Mouse (Mus musculus) frontal cortex, postnatal 25 days (tissue): ENCODE measurements around the gene Patl2.
"Not testable (repeated sequence)": the region's sequence is repeated elsewhere in the genome, so short reads cannot be mapped to it uniquely, and the experiment has no call there.

ENCODE experiments used
- DNase-seq, 2 experiments: peaks; one replicate each; pipeline ENCODE4 v3.0.0; 2022; ENCODE audit warnings: low spot score in 2 of 2

The Patl2 gene

GRCm38 (mm10) chr2:122143111-122143510 is 42.9 kb downstream of the Patl2 start:
- DNase-seq: no peak

GRCm38 (mm10) chr2:122141332-122141967 is 44.5 kb downstream of the Patl2 start:
- DNase-seq: no peak

DNA sequence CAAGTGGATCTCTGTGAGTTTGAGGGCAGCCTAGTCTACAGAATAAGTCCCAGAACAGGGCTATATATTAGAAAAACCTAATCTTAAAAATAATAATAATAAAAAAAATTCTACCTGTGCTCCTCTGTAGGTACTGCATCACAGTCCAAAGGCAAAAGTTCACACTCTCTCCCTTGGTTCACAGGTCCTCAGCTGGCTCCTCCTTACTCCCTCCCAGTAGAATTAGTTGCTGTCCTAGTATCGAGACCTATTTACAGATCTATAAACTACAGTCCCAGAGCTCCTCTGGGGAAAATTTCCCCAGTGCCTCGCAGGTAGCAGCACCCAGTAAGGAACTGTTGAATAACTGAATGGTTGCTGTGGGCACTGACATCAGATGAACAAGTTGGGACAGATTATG is 45.2 kb downstream of the Patl2 start:
- DNase-seq: no peak

GRCm38 (mm10) chr2:122137839-122138465 is 48.0 kb downstream of the Patl2 start:
- DNase-seq: no peak

DNA sequence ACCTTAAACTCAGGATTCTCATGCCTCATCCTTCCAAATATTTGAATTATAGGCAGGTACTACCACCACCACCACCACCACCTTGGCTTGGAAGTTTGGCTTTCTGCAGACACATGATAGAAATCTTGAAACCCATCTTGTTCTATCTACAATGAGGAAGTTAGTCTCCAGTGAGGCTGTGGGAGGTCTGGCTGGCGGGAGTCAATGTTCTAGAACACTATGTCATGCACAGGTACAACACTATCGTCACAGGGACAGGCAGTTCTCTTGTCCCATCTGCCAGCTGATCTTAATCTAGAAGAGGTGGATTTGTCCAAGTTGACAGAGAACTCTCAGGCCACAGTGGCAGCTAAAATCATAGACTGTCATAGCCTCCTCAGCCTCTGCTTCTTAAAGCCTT is 53.4 kb downstream of the Patl2 start:
- DNase-seq: no peak

- DNase-seq: no peak
Measured at GRCm38 (mm10) chr2:122132078-122132477, 53.9 kb downstream of the Patl2 start.

DNA sequence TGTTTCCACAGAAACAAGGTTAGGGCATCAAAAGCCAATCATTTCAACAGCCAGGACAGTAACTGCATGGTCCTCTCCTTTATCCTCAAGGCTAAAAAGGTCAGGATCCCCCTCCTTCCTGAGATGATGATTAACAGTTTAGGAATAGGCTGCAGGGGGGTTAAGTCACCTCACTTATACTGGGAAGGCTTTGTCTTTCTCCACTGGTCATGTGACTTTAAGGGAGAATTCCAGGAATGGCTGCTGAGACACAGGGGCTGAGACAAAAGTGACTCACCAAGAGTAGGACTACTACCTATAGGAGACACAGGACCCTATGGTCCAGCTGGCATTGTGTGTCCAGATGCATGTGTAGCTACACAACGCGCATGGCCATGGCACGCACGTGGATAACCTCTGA is 58.4 kb downstream of the Patl2 start:
- no peak for DNase-seq

- no peak for DNase-seq
Measured at GRCm38 (mm10) chr2:122126765-122127347, 59.1 kb downstream of the Patl2 start.

GRCm38 (mm10) chr2:122125680-122126572 is 60.1 kb downstream of the Patl2 start:
- no peak for DNase-seq

- DNase-seq: peak; percentile 94 to 96
Measured at GRCm38 (mm10) chr2:122117961-122118958, 67.7 kb downstream of the Patl2 start, which contains the start of gene Spg11. Spg11 (minus strand) TSS chr2:122118386.

- DNase-seq: no peak
Measured at GRCm38 (mm10) chr2:122116888-122117287, 69.1 kb downstream of the Patl2 start.

DNA sequence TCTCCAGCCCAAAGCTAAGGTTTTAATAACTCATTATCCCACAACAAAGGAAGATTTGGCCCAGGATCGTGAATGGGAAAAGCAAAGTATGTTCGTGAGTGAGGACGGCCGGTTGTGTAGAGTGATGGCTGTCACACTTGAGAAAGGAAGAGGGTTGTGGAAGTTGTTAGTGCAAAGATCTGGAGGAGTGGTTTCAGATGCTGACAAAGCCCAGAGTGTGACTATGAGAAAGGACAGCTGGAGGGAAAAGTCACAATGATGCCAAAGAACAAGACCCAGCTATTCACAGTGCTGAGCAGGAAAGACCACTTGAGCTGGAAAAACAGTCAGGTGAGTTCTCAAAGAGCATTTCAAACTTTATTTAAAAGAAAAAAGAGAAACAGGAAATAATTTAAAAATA is 76.3 kb downstream of the Patl2 start:
- no peak for DNase-seq

DNA sequence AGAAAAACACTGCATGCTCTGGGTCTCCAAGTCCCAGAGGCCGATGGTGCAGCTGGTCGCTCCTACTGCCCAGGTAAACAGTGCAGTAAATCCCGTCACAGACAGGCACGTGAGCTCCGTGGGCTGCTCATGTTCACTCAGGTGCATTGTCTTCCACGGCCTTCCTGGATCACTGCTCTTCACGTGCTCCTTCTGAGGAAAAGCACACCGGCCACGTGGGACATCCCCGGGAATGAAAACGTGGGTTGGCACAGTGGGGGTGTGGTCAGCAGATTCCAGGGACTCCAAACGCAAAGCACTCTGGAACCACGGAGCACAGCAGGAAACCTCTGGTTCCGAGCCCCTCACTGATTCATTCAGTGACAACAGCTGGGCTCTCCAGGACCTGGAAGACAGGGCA is 77.9 kb downstream of the Patl2 start:
- DNase-seq: no peak

- no peak for DNase-seq
Measured at GRCm38 (mm10) chr2:122102070-122102469, 83.9 kb downstream of the Patl2 start.

- DNase-seq: not testable (repeated sequence)
Measured at GRCm38 (mm10) chr2:122097686-122098085, 88.3 kb downstream of the Patl2 start.

DNA sequence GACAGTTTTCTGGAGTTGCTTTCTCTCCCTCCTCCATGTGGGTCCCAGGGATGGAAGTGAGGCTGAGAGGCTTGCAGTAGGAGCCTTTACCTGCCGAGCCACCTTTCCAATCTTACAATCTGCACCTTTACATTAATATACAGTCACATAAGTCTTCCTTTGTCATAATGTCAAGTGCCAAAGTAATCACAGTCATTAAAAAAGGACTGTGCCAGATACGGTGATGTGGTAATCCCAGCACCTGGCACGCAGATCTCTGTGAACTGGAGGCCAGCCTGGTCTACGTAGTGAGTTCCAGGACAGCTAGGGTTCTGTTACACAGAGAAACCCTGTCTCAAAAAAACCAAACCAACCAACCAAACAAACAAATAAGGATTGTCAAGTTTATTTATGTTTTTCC is 92.1 kb downstream of the Patl2 start:
- DNase-seq: no peak

DNA sequence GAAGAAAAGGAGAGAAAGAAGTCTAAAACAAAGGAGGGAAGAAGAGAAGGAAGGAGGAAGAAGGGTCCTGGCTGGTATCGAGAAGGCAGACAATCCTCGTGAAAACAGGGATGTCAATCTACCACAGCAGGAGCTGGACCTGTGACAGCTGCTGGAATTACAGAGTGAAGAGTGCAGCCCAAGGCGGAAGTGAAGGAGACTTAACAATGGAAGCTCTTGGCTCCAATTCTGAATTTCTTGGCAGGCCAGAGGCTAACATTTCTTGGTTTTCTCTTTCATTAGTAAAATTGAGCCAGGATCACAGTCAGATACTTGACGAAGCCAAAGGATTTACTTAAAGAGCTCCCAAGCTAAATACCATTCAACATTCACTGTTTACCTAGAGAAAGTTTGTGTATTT is 99.5 kb downstream of the Patl2 start:
- no peak for DNase-seq

GRCm38 (mm10) chr2:122081728-122082456 is 104.1 kb downstream of the Patl2 start:
- DNase-seq: no peak
